Mouse (Mus musculus): ENCODE data around the gene Vcan.

Vcan gene

DNA sequence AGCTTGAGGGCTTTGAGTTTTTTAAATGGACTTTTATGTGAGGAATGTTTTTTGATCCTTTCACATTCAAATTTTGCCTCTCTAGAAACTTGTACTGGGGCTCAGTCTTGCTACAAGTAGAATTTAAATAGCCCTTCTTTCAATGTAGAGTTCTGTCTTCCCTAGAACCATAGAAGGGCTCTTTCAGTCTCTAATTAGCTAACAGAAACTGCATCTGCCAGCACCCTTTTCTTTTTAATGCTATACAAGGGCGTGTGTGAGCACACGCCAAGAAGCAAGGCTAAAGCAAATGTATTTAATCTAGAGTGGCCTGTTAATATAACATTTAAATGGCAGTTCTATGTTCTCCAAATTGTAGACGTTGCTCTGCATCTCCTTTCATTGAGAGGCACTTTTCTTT, 134.9 kb downstream of the Vcan start:
- no peak for DNase-seq (ENCODE audit: low read depth, low spot score)

All from A20 (cell line).